In the genomic region with DNA sequence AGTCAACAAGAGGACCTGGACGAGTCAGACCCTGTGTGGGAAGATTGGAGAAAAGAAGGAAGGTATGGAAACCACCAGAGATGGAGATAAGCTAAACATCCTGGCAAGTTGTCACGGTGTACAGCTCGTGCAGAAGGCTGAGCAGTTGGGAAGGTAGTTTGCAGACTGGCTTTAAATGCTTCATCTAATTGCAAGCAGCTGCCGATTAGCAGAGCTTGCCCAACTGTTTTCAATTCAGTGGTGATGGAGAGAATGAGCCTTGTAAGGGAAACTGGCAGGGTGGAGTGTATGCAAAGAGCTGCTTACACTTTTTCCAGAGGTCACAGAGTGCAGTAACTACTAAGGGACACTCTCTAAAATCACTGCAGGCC, we compare ENCODE assay signal across 10 mouse cellular contexts.
DNase-seq lines count a peak whose midpoint lies in the region; ATAC-seq lines count a peak whose summit lies in the region.
"Had no signal": no experiment of that assay in that cellular context is flagged by ENCODE, and none has a peak within 500 bp of the region (broad histone marks: within the 10 kb centered on the region; RNA-seq: fewer than 3 reads in every experiment).

No protein-coding gene starts in this region.

- DNase-seq in midbrain, embryonic 11.5 days (ENCODE audit: low spot score, missing footprints) = peak; percentile 80
- DNase-seq in embryo, embryonic 9.5 days (ENCODE audit: extremely low spot score) = peak; percentile 40
- peak; percentile 70 for DNase-seq in hindlimb bud, embryonic 11.5 days (ENCODE audit: extremely low spot score, low read depth, low spot score)
- DNase-seq in thymus, postnatal 4 days = no peak
- no peak for DNase-seq in adrenal gland, adult 2 months
- no peak for DNase-seq in cerebellum, adult 11-12 months
- DNase-seq: cerebellum, adult 18-20 months had no signal

- no peaks in the 10 kb centered on the region for H3K9me3 ChIP-seq in midbrain, embryonic 11.5 days (ENCODE audit: control insufficient read depth, low read length)
- H3K9me3 ChIP-seq in midbrain, embryonic 13.5 days = no peaks in the 10 kb centered on the region
- H3K9me3 ChIP-seq in neural tube, embryonic 13.5 days = no peaks in the 10 kb centered on the region

- no peak overlapping the region for H3K4me3 ChIP-seq in midbrain, embryonic 11.5 days (ENCODE audit: low read depth, low read length)
- H3K4me3 ChIP-seq in midbrain, embryonic 13.5 days (replicated peaks) = no peak overlapping the region
- no peak overlapping the region for H3K4me3 ChIP-seq in neural tube, embryonic 13.5 days

- ATAC-seq in midbrain, embryonic 11.5 days (ENCODE audit: low FRiP score) = no peak
- ATAC-seq in midbrain, embryonic 13.5 days = no peak
- peak; percentile 40; the same call in 1 of the 2 replicates for ATAC-seq in neural tube, embryonic 13.5 days (ENCODE audit: low read depth)

- no peaks in the 10 kb centered on the region for H3K27me3 ChIP-seq in midbrain, embryonic 11.5 days (ENCODE audit: control insufficient read depth, insufficient read depth, low read length)
- H3K27me3 ChIP-seq in midbrain, embryonic 13.5 days = no peaks in the 10 kb centered on the region
- no peaks in the 10 kb centered on the region for H3K27me3 ChIP-seq in neural tube, embryonic 13.5 days

- H3K4me2 ChIP-seq in midbrain, embryonic 11.5 days = no peak overlapping the region
- no peak overlapping the region for H3K4me2 ChIP-seq in midbrain, embryonic 13.5 days (replicated peaks)
- no peak overlapping the region for H3K4me2 ChIP-seq in neural tube, embryonic 13.5 days

- WGBS in midbrain, embryonic 11.5 days = 62% methylated on average over 4 of the region's 4 CpGs
- 67% methylated on average over 4 of the region's 4 CpGs for WGBS in midbrain, embryonic 13.5 days
- 46% methylated on average over 4 of the region's 4 CpGs for WGBS in neural tube, embryonic 13.5 days

- no peak overlapping the region for H3K27ac ChIP-seq in midbrain, embryonic 11.5 days (ENCODE audit: low read depth, low read length)
- no peak overlapping the region for H3K27ac ChIP-seq in midbrain, embryonic 13.5 days
- no peak overlapping the region for H3K27ac ChIP-seq in neural tube, embryonic 13.5 days (replicated peaks)
- H3K27ac ChIP-seq: kidney, postnatal 0 days had no signal

- no peaks in the 10 kb centered on the region for H3K36me3 ChIP-seq in midbrain, embryonic 11.5 days (ENCODE audit: control insufficient read depth, insufficient read depth, low read length)
- no peaks in the 10 kb centered on the region for H3K36me3 ChIP-seq in midbrain, embryonic 13.5 days
- no peaks in the 10 kb centered on the region for H3K36me3 ChIP-seq in neural tube, embryonic 13.5 days

- H3K4me1 ChIP-seq in midbrain, embryonic 11.5 days (ENCODE audit: control insufficient read depth, insufficient read depth, low read length) = no peaks in the 10 kb centered on the region
- H3K4me1 ChIP-seq in midbrain, embryonic 13.5 days (replicated peaks) = no peaks in the 10 kb centered on the region
- peaks cover 8% of the 10 kb centered on the region; the same call in 1 of the 2 replicates for H3K4me1 ChIP-seq in neural tube, embryonic 13.5 days (replicated peaks)

- no peak overlapping the region for H3K9ac ChIP-seq in midbrain, embryonic 11.5 days (ENCODE audit: low read length)
- no peak overlapping the region for H3K9ac ChIP-seq in midbrain, embryonic 13.5 days (replicated peaks)
- no peak overlapping the region for H3K9ac ChIP-seq in neural tube, embryonic 13.5 days

Comparison
In these comparisons a context has a peak if more than half of its experiments do, and no peak if none do; other contexts are left out.
1. DNase-seq: peak in midbrain, embryonic 11.5 days (single experiment), embryo, embryonic 9.5 days (single experiment) and hindlimb bud, embryonic 11.5 days (single experiment); none in thymus, postnatal 4 days (single experiment), adrenal gland, adult 2 months (single experiment) and cerebellum, adult 11-12 months (single experiment).